Mouse (Mus musculus): ENCODE results near the gene Itpr3. TPM values are rescaled to one million over a fixed set of nuclear protein-coding genes. Genes with fewer than 3 reads are reported as not detected.

The Itpr3 gene
- polyA plus RNA-seq, 1 experiment: 3.8 TPM

DNA sequence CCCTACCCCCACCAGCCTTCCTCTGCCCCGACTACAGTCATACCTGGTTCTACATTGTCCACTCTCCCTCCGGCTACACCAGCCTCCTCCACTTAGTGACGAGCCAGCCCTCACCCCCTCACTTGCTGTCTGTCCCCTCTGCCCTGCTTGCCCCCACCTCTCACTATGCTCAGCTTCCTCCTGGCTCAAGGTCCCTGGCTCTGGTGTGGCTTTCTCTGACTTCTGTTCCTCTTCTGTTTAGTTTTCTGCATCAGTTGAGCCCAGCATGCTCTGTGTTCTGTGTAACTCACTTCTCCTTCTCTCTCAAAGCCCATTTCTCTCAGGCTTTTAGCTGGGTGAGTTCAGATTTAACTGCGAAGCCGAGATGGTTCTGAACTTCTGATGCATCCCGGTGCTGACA lies 17.1 kb downstream of the Itpr3 start:
- TF ChIP-seq GATA1 (IDR thresholded peaks at IDR 0.05; ENCODE audit: low read length): no peak

DNA sequence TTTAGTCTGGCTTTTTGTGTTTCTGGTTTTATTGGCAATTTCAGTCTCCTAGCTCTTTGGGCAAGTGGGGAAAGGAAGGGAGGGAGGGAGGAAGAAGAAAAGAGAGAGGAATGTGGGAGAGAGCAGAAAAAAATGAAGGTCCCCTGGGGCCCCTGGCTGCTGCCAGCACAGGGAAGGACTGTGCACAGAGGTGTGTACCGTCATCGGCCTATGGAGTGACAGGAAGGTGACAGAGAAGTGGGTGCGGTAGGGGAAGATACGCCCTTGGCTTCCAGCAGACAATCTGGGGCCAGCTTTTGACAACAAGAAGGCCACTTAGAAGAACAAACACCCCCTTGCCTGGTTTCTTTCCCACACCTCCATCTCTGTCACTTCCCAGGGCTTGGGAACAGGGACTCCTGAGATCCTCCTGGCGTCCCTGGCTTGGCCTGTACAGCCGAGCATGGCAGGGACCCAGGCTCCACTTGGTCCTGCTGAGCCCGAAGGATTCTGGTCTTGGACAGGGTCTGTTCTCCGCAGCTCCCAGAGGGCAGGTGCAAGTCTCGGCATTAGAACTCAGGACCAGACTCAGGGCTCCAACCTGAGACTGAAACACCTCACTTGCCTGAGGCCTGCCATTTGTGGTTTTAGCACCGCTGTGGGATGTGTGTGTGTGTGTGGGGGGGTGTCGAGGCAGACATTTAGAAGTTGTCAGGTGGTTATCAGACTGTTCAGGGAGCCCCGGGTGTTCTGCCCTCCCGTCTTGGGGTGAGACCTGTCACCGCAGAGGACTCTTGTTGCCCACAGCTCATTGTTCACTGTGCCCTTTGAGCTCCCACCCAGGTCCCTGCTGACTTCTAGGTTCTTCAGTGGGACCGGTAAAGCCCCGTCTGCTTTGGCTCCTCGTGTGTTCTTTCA lies 18.0 kb downstream of the Itpr3 start:
- TF ChIP-seq GATA1 (IDR thresholded peaks at IDR 0.05; ENCODE audit: low read length): no peak

DNA sequence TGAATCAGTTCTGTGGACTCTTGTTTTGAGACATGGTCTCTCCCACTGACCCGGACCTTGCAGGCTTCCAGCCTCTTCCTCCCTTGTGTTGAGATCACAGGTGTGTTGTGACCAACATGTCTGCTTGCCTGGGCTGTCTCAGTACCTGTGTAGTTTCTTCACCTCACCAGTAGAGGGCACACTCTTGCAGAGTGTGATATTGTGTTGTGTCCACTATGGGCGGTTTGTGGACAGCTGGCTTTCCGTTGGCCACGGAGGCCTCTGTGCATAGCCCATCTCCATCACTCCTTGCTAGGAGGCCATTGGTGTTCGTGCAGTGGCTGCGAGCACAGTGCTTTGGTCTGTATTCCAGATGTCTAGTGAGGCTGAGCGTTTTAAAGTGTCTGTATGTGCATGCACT lies 20.0 kb downstream of the Itpr3 start:
- no peak for TF ChIP-seq GATA1 (IDR thresholded peaks at IDR 0.05; ENCODE audit: low read length)

DNA sequence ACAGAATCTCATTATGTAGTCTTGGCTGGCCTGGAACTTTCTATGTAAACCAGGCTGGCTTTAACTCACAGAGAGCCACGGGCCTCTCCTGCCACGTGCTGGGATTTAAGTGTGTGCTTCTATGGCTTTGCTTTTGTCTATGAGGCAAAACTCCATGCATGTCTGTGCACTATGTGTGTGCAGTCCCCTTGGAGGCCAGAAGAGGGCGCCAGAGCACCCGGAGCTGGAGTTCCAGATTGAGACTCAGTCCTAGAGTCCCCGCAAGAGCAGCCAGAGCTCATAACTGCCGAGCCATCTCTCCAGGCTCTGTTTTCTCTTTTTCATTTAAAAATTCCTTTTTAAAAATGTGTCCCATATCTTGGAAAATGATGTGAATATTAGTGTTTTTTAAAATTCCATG lies 20.8 kb downstream of the Itpr3 start:
- no peak for TF ChIP-seq GATA1 (IDR thresholded peaks at IDR 0.05; ENCODE audit: low read length)

DNA sequence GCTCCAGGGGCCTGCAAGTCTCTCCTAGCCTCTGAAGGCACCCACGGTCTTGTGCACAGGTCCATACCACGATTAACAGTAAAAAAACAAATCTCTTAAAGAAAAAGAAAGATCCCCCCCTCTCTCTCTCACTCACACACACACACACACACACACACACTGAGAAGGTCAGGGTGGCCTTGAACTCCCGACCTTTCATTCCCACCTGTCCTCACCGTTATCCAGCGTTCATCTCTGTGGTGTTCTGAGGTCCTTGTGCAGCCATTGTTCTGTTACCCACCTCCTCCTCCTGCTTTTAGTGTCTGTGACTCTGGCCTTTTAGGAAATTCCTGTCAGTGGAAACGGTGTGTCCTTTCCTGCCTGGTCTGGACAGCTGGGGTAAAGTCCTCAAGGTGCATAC lies 21.4 kb downstream of the Itpr3 start:
- no peak for TF ChIP-seq GATA1 (IDR thresholded peaks at IDR 0.05; ENCODE audit: low read length)

DNA sequence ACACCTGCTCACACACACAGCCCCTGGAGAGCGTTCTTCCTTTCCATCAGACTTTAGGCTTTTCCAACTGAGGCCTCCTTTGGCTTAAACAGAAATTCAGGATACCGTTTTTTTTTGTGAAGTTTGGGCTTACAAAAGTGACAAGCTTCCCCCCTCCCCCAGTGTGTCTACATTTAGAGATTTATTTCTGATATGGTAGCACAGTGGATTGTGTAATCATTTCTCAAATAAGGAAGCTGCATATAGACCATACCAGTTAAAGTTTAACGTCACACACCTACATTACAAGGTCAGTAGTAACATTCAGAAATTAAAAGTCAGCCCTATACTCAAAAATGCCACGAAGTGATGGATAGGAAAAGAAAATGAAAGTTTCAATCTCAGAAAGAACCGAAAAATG lies 24.8 kb downstream of the Itpr3 start:
- no peak for TF ChIP-seq GATA1 (IDR thresholded peaks at IDR 0.05; ENCODE audit: low read length)

DNA sequence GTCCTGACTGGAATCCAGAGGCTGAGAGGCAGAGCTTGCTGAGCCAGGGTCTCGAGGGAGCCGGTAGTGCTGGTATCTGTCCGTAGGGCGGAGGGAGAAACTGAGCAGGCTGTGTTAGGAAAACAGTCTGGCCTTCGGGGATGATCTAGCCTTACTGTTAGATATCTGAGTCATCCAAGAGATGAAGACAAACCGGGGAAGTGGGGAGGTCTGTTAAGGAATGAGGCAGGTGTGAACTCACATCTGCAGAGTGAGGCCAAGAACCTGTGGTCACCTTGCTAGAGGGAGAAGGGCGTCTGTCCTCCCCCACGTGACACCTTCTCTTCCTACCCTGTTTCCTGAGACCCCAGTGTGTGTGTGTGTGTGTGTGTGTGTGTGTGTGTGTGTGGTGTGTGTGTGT lies 25.7 kb downstream of the Itpr3 start:
- TF ChIP-seq GATA1 (IDR thresholded peaks at IDR 0.05; ENCODE audit: low read length): no peak

DNA sequence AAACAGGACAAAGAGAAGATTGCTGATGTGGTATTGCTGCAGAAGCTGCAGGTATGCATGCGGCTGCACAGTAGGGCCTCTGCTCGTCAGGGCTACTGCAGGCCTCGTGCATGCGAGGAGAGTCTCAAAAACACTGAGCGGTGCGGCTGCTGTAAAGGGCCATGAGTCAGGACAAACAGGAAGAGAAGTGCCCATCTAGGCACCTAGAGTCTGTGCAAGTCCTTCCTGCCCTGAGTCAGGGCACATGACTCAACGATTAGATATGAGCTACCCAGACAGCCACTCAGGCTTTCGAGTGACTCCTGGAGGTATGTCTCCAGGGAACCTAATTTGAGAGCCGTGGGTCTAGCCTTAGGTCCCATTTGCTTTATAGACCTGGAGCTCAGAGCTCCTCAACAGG lies 26.5 kb downstream of the Itpr3 start:
- no peak for TF ChIP-seq GATA1 (IDR thresholded peaks at IDR 0.05; ENCODE audit: low read length)

DNA sequence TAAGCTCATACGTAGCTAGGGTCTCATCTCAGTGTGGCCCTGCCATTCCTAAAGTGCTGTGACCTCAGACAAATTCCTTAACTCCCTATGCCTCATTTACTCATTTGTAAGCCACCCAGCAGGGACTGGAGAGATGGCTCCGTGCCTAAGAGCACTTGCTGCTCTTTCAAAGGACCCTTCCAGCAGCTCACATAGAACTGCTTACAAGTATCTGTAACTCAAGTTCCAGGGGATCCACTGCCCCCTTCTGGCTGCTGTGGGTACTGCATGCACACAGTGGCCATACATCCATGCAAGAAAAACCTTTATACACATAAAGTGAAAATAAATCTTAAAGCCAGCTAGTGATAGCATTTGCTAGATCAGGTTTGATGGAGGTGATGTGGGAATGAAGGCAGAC lies 28.6 kb downstream of the Itpr3 start:
- no peak for TF ChIP-seq GATA1 (IDR thresholded peaks at IDR 0.05; ENCODE audit: low read length)

DNA sequence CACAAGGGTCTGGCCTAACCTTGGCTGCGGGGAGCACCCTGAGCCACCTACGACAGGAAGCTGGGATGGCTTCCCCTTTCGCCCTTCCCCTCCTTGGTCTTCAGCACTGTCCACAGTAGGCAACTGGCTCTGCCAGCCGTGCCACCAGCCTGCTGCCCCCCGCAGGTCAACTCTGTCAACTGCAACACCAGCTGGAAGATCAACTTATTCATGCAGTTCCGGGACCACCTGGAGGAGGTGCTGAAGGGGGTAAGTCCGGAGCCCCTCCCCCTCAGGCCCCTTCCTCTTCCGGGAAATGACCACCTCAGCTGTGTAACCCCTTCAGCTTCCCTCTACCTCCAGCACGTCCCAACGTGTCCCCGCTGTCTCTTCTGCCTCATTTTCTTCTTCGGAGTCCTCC lies 30.3 kb downstream of the Itpr3 start:
- no peak for TF ChIP-seq GATA1 (IDR thresholded peaks at IDR 0.05; ENCODE audit: low read length)

DNA sequence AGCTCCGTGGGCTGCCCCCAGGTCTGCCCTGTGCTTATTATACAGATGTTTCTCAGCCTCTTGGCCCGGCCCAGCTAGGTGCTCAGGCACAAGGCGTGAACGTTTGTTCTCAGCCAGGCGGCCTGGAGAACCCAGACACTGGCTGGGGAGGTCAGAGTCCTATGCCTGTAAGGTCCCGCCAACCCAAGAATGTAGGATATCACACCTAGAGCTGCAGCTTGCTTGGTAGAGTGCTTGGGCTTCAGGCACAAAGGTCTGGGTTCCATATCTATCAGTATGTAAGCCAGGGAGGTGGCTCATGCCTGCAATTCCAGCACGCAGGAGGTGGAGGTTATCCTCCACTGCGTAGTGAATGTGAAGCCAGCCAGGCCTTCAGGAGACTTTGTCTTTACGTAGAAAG lies 33.0 kb downstream of the Itpr3 start:
- no peak for TF ChIP-seq GATA1 (IDR thresholded peaks at IDR 0.05; ENCODE audit: low read length)

DNA sequence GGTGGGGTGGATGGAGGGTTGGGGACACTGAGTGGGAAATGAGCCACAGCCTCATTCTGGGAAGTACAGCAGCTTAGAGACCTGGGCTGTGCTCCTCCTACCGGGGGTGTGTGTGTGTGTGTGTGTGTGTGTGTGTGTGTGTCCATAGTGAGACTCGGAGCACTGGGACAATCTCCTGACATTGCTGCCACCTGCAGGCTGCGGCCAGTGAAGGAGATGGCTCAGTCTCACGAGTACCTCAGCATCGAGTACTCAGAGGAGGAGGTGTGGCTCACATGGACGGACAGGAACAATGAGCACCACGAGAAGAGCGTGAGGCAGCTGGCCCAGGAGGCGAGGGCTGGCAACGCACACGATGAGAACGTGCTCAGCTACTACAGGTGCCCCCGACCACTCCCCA lies 38.6 kb downstream of the Itpr3 start:
- no peak for TF ChIP-seq GATA1 (IDR thresholded peaks at IDR 0.05; ENCODE audit: low read length)

DNA sequence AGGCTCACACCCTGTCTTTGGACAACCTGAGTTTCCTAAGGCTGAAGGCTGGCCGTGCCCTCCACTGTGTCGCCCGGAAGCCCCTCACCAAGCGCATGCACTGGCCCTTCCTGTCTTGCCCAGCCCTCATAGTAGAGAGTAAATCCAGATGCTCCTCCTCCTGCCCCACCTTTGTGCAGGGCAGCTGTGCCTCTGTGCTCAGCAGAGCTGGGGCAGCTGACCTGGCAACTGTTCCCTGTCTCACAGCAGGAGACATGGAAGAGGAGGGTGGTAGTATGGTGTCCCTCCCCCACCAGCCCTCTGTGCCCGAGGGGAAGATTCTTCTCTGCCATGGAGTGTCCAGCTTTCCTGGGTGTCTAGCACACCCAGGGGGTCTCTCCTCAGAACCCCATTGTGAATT lies 44.6 kb downstream of the Itpr3 start:
- no peak for TF ChIP-seq GATA1 (IDR thresholded peaks at IDR 0.05; ENCODE audit: low read length)

DNA sequence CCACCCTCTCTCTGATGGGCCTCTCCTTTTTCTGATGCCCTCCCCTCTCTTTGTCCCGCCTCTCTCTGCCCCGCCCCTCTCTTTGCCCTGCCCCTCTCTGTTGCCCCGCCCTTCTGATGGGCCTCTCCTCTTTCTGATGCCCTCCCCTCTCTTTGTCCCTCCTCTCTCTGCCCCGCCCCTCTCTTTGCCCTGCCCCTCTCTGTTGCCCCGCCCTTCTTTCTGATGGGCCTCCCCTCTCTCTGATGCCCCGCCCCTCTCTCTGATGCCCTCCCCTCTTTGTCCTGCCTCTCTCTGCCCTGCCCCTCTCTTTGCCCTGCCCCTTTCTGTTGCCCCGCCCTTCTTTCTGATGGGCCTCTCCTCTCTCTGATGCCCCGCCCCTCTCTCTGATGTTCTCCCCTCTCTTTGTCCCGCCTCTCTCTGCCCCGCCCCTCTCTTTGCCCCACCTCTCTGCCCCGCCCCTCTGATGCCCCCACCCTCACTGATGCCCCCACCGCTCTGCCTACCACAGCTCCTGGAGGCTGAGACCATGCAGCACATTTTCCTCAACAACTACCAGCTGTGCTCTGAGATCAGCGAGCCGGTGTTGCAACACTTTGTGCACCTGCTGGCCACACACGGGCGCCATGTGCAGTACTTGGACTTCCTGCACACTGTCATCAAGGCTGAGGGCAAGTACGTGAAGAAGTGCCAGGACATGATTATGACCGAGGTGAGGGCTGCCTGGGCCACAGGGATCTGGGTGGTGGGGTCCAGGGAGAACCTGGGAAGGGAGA lies 48.8 kb downstream of the Itpr3 start:
- no peak for TF ChIP-seq GATA1 (IDR thresholded peaks at IDR 0.05; ENCODE audit: low read length)

DNA sequence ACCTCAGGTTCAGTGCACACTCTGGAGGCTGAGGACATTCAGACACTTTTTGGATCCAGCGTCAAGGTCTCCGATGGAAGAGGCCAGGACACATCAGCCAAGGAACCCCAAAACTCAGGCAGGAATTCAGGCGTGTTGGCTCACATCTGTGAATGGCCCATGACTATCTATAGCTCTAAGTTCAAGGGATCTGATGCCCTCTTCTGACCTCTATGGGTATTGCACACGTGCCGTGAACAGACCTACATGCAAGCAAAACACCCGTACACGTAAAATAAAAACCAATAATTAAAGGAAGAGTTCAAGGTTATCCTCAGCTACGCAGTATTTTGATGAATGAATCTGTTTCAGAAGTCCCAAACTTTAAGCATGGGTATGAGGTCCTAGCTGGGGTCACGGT lies 49.6 kb downstream of the Itpr3 start:
- no peak for TF ChIP-seq GATA1 (IDR thresholded peaks at IDR 0.05; ENCODE audit: low read length)

DNA sequence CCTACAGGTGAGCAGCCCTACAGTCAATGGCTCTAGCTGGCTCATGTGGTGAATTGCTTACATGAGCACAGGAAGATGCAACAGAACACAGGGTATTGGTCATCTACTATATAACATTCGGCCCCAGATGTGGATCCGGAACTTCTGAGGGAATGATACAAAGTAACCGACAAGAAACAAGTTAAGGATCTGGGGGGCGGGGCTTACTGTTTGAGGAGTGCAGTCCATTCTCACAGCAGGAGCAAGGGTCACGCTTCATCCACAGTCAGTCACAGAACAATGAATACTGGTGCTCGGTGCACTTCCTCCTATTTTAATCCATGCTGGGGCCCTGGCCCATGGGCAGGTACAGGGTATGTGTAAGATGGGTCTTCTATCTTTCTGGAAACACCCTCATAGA lies 50.8 kb downstream of the Itpr3 start:
- no peak for TF ChIP-seq GATA1 (IDR thresholded peaks at IDR 0.05; ENCODE audit: low read length)

DNA sequence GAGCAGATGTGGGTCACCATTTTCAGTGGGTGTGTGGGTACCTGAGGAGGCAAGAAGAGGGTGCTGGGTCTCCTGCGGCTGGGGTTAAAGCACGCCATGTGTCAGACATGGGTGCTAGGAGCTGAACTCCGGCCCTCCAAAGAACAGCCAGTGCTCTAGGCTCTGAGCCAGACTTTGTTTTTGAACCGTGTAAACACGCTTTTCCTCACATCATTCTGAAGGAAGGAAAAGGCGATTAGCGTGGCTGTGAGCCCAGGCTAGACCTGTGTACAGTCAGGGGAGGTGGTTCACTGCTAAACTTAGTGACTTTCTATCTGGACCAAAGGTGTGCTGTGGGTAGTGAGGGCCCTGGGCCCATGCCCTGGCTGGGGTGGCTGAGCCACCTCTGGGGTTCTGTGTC lies 53.0 kb downstream of the Itpr3 start:
- no peak for TF ChIP-seq GATA1 (IDR thresholded peaks at IDR 0.05; ENCODE audit: low read length)

Measured in G1E-ER4 (cell line).